Mouse (Mus musculus): ENCODE data around the gene Ccl20.

The Ccl20 gene

DNA sequence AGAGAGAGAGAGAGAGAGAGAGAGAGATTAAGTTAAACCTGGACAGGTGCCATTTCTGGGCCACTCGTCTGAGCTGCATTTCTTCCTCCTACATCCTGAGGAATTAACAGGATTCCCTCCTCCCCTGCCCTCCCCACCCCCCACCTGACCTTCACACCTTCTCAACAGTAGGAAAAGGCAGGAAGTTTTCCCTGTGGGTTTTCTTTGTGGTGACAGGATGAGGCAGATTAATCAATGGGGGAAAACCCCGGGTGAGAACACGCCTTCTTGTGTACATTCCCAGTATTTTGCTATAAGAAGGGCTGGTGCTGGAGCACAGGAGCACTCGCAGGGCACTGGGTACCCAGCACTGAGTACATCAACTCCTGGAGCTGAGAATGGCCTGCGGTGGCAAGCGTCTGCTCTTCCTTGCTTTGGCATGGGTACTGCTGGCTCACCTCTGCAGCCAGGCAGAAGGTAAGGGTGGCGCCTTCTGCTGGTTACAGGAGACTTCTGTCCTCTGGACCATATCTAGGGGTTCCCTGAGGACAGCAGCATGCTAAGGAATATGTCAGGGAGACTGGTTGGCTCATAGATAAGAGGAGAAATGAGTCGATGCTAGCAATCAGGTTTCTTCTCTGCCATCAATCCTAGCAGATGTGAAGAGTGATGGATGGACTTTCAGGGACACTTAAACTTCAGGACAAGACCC is at the start of gene Ccl20:
Gene Ccl20, plus strand, starts transcription at position 320 of the 691 bp plus-strand sequence.
- DNase-seq = no peak

DNA sequence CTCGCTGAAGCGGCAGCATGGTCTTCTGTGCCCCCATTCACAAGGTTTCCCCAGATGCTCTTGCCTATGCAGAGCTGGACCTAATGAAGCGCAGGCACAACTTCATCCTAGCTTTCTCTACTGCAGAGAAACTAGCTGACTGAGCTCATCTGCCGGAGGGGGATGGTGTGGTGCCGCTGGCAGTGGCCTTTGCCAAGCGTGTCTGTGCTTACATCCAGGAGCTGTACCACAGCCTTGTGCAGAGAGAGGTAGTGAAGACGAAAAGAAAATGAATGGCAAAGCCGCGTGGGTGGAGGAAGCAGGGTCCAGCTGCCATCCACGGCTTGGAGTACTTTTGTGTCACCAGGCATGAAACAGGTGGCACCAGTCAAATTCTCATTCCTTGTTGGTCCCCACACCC is 49.4 kb upstream of the Ccl20 start:
- DNase-seq = no peak

DNA sequence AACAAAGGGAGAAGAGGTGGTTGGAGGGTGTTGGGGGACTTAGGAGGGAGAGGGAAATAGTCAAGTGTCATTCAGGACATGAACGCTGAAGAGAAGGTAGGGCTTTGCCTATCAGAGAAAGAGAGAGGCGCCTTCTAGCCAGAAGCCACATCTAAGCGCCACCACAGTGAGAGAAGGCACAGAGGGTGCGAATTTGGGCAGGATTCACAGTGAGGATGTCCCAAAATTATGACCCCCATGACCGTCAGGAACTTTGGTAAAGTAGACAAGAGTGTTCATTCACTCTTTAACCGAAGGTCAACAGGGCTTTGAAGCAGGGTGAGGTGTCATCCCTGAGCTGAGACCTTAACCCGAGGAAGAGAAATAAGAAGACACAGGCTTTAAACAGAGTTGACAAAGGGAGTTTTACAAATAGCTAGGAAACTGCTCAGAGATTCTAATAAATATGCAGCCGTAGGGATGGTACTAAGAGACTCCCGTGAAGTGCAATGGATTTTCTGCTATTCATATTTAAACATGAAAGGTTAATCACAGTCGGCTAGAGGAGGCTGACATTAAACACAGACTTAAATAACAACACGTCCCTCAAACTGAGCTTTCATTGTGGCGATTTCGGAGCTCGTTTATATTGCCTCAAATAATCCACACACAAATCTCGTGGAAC is 40.9 kb upstream of the Ccl20 start:
- no peak for DNase-seq

DNA sequence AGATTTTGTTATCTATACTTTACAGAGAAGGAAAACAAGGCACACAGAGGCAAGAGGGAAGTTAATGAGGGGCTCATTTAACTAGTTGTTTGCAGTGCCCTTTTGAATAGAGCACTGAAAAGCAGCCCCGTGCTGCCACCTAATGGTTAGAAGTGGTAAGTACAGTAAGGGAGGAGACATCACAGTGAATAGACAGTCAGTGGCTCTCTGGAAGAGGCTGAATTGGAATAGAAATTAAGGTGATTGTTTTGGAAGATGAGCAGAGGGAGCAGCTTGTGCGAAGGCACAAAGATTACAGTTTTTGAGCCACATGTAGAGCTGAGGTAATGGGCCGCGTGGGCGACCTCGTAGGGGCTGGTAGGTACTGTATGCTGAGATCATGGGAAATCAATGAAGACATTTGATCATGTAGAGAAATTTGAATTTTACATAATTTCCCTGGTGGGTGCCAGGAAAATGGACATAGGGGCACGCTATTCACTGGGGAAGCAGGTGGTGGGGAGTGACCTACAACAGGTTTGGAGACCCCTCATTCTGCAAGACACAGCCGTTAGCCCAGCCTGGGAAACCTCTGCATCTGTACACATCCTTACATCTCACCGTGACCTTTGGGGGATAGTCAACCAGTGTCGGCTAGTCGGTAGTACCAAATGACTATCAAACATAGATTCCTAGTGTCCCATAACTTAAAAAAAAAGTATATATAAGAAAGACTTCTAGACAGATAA is 40.2 kb upstream of the Ccl20 start:
- DNase-seq = peak; percentile 26

DNA sequence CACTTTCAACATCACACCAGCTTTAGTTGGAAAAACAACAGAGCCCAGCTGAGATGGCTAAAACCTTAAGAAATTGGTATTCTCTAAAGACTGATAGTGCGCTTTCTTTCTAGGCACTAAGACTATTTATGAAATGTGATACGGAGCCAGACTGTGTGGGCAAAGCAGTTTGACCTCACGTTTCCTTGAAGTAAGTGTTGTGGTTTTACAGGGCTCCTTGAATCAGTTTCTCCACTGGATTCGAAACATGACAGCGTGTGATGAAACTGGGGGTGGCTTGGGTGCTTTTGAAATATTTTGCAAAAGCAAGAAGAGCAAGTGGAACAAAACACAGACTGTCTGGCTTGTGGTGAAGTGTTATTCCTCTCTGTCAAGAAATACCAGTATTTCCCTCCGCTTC is 39.5 kb upstream of the Ccl20 start:
- no peak for DNase-seq

DNA sequence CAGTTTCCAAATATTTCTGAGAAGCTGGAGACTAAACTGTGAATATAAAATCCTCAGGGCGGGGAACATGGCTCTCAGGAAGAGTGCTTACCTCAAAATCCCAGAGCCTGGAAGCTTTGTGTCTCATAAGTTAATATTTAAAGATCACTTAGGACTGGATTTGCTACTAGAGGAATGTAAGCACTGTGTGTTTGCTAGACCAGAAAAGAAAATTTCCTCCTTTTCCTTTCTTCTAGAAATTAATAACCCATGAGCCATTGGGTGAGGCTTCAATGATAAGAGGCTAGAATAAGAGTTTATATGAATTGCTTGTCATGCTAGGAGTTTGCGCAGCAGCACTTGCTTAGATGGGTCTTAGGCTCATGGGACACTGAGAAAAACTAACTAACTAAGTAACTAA is 31.8 kb upstream of the Ccl20 start:
- DNase-seq = no peak

DNA sequence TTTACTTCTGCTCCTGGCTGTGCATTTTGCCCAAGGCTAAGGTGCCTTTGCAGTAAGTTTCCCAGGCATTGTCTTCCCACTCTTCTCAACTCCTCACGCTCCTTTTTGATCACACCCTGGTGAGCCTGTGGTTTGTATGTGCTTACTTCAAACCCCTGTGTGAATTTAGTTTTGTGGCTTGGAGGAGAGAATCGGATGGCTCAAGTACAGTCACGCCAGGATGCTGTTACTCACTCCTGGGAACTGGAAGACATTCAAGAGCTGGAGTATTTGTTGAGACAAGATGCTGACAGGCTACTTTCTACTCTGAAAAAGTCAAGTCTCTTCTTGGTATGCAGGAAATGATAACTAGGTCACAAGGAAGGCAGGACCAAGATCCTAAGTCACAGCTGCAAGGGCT is 25.3 kb upstream of the Ccl20 start:
- DNase-seq = no peak

DNA sequence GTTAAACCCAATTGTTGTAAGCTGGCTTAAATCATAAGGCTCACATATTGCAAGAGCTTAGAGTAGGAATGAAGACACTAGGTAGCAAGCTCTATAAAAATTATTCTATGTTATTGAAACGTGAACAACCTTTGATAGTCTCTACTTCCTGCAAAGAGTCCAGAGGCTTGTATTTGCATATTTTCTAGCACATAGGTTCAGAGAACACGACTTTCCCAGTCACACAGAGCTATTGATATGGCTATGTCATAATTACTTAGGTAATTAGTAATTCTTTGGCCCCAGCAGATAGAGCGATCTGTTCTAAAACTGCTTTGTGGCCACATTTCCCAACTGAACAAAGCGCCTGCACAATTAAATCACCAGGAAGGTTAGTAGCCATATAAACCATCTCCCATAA is 19.6 kb upstream of the Ccl20 start:
- no peak for DNase-seq

DNA sequence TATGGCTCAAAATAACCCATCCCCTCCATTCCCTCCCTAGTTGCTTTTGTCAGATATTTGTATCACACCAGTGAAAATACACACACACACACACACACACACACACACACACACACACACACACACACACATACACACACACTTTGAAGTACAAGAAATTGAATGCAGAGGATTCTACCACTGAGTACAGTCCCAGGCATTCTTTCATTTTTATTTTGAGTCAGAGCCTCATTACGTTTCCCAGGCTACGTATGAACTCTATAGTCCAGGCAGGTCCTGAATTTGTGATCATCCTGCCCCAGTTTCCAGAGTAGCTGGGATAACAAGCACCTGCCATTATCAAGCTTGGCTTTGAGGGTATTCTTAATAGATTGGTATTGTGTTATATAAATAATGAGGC is 17.4 kb upstream of the Ccl20 start:
- no peak for DNase-seq

DNA sequence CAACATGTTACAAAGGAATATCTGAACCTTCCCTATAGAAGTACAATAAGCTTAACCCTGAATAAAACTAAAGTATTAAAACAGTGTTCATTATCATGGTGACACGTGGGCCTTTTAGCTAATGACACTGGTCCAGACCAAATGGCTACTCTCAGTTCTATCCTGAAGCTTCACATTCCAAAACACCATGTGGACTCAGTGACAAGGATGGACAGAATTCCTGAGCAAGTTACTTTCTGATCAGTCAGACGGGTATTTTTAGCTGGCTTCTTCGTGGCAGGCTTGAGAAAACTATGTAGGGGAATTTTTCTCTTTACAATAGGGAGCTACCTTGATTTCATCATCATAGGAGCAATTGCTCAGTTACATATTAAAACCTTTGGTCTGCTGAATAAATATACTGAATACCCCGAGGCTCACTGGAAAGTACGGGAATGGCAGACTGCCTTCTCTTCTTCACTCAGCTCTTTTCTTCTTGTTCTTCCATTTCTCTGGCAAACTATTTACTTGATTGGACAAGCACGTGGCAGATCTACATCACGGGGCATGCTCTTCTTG is 16.9 kb upstream of the Ccl20 start:
- no peak for DNase-seq

DNA sequence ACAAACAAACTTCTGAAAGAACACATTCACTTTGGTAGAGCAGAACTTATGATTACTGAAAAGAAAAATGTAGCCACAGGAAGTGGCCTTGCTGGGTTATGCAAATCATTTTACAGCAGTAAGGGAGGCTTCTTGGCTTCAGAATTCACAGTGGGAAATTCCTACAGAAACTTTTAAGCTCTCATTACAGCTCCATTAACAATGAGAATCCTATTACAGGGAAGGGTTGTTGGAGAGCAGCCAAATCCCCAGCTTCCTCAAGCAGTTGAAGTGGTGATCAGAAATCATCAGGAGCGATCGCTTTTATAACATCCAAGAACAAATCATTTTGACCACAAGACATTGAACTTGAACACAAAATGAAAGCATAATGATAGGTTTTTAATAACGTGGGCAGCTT is 14.7 kb upstream of the Ccl20 start:
- no peak for DNase-seq

DNA sequence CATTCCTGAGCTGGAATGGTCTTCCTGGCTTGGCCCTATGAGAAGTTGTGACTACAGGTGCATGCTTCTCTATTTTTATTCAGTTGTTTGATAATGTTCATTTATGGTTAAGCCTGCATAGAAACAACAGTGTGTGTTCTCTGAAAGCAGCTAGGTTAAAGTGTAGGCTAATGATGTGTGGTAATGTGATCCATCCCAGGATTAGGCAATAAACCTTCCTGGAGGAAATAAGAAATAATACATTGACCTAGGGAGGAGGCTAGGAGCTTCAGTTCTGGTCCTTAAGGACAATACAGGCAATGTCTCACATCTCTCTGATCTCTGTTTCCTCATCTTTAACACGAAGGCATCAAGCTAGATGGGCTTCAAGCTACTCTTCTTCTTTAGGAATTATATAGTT is 11.1 kb upstream of the Ccl20 start:
- no peak for DNase-seq

DNA sequence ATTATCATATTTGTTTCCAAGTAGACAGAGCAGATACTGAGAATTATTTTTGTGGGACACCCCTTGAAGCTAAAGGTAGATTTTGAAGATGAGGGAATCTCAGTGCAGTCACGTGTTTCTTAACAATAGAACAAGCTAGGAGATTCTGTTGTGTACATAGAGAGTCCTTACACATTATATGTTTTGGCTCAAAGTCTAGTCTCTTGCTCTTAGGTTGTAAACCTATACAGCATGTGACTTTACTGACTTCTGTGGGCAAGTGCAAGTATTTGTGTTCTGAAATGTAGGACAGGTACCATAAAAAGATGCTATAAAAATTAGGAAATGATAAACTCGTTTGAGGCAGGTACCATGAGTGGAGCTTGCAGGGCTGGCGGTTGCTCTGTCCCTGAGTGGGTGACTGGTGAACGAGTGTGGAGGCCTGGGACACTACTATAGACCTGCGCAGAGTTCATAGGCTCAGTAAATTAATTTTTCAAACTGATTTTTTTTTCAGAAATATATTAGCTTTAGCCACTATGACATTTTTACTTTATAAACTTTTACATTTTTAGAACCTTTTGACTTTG is 9.1 kb upstream of the Ccl20 start:
- DNase-seq = no peak

DNA sequence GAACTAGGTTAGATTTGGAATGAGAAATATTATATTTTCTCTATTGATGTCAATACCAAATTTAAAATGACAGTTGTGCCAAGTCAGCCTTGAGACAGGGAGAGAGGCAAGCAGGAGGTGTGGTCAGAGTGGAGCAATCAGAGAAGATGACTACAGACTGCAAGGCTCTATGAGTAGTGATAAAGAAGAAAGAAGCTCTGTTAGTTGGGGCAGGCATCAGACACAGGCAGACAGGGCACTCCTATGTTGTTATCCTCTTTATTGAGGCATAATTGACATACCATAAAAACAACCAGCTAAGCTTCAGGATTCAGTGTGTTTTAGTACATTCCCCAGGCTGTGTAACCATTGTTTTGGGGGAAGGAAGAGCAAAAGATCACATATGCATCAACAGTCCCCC is 5.6 kb upstream of the Ccl20 start:
- DNase-seq = no peak

DNA sequence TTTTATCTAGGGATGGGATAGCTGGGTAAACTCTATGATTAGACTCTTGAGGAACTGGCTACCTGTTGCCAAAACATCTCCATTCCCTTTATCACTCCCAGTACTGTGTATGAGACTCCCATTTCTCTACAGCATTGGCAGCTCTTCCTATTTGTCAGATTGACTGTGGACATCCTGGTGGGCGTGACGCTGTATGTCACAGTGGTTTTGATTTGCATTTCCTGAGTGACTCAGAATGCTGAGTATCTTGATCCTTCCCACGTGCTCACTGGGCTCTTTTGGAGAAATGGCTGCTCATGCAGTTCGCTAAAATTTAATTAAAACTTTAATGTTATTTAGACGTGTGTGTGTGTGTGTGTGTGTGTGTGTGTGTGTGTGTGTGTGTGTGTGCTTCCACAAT is 4.8 kb upstream of the Ccl20 start:
- DNase-seq = no peak

DNA sequence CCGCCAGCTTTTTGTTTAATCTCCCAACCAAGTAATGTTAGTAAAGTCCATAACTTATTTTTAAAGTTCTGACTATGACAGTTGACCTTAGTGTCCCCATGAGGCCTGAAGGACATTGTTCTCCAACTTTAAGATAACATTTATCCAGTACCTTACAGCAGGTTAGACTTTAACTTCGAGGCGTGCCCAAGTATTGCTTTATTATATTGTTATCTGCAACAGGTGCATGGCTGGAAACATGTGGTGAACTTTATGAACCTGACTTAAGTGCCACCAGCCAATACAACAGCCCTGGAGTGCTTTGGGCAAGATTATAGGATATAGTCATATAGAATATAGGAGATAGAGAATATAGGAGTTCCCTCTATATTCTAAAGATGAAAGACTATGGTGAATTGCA is 651 bp downstream of the Ccl20 start:
- no peak for DNase-seq

DNA sequence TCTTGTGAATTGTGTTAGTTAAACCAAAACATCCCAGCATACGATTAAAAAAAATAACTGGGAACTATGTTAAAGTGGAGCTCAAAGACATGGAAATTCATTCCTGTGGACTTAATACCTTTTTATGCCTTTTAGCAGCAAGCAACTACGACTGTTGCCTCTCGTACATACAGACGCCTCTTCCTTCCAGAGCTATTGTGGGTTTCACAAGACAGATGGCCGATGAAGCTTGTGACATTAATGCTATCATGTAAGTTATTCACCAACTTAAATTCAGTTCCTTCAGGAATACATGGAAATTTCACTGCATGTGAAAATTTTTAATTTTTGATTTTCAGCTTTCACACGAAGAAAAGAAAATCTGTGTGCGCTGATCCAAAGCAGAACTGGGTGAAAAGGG is 1.1 kb downstream of the Ccl20 start:
- DNase-seq = no peak

DNA sequence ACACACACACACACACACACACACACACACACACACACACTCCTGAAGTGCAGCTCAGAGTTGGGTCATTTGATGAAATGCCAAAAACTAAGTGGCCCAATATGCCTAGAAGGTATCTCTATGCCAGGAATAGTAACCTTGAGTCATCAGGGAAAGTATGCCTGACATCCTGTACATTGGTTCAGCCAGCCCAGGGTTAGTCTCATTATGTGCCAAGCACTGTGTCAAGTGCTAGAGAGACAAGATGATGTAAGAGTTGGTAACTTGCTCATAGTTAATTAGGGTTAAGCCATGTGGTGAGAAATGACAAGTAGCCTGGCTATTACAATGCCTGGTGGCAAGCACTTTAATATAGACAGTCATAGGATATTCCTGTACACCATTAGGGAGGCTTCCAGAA is 3.3 kb downstream of the Ccl20 start:
- no peak for DNase-seq

DNA sequence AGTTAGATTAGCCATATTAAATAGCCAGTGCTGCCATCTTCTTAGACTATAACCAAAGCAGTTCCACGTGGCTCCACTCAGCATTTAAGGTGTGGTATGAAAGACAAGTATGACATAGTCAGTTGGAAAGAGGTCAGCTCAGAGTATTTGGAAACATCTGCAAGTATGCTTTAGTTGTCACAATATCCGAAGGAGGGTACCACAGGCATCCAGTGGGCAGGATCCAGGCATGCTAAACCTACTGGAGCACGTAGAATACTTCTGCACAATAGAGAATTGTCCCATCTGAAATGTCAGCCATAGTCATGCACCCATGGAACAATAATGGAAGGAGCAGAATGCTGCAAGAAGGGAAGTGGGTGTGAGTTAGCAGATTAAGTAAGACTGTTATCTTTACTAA is 3.7 kb downstream of the Ccl20 start:
- DNase-seq = no peak

DNA sequence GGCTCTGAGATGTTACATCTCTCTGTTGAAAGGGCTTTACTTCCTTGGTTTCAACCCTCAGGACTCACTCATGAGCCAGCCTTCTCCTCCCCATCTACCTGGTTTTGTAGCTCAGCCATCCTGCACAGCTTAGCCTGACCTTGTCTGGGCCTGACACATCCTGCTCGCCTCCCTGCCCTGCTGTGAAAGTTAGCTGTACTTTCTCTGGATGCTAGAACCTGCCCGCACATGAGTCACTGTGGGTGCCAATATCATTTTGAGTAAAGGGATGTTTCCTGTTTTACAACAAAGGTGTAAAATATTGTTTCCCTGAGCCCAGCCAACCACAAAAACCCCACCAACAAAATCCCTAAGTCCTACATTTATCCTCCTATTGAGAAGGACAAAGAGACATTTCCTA is 6.6 kb downstream of the Ccl20 start:
- no peak for DNase-seq

DNA sequence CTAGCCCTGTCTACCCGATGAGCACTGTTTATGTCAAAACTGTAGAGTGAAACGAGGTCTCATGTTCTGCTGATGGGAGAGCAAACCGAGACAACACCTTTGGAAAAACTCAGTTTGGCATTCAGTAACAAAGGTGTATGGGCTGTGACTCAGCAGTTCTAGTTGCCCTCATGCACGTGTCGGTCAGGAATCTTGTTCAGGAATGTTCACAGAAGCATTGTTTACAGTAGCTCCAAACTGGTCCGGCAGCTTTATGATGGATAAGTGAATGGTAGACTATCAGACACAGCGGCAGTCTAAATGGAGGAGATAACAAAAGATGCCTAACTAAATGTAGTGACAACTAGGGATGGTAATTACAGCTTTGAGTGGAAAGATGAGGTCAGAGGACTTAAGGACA is 19.3 kb downstream of the Ccl20 start:
- DNase-seq = no peak

DNA sequence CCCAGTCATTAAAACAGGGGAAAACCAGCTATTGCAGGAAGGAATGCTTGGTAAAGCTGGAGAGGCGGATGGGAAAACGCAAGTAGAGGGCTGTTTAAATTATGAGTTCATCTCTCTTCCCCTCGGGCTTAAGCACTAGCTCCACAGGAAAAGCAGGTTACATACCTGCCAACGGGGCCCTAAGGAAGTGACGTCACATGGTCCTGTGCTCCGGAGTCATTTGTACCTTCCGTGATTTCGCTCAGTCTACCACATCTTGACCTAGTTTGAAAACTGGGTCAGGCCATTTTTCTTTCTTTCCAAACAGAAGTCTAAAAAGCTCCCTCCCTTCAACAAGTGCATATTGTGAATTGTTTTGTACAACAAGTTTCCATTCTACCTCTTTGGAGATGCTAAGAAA is 21.3 kb downstream of the Ccl20 start:
- no peak for DNase-seq

DNA sequence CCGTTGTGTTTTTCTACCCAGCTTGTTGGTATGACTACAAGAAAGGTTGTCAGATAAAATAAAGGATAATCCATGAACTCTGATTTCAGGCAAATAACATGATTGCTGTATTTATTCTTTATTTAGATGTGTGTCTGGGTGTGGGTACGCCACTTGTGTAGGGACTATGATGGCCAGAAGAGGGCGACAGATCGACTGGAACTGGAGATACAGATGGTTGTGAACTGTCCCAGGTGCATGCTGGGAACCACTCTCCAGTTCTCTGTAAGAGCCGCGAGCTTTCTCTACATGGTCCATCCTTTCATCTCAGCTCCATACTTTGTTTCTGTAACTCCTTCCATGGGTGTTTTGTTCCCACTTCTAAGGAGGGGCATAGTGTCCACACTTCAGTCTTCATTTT is 22.2 kb downstream of the Ccl20 start:
- no peak for DNase-seq

DNA sequence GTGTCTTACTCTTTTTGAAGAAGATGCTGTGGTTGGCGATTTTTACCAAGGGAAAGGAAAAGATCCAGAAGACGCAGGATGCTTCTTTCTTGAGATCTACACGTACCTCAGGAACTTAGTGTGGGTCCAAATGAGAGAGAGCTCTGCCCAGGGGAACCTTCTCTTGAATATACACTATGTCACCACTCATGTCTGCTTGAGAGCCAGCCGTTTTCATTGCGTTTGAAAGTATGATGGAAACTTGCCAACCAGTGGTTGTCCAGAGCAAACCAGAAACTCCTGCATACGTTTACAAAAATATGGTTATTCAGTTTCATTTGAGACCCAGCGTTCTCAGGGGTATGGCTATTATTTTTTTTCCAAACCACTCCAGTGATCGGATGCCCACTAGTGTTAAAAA is 24.9 kb downstream of the Ccl20 start:
- DNase-seq = no peak
